Mouse (Mus musculus) hindbrain, embryonic 15.5 days (tissue): Measurements from ENCODE around the gene Fam213a. TPM values are rescaled to one million over a fixed set of nuclear protein-coding genes. Genes with fewer than 3 reads are reported as not detected.

Experiments used
- ATAC-seq: fragments of 200-750 bp; cut with Nextera tagmentation; 2 replicates; pipeline ENCODE4 v1.8.0; 2017; ENCODE audit warnings: low read depth, moderate number of reproducible peaks, moderate TSS enrichment; ENCODE audit not compliant: low FRiP score
- H3K27ac ChIP-seq: fragments of 300-500 bp; sonication (generic); replicated peaks from 2 replicates; pipeline ENCODE4 v1.5.1; 2015; ENCODE audit warnings: mild to moderate bottlenecking, inconsistent platforms
- H3K27me3 ChIP-seq: fragments of 300-500 bp; sonication (generic); 2 replicates; pipeline ENCODE4 v1.6.1; 2015; ENCODE audit warnings: control low read depth, inconsistent platforms
- H3K36me3 ChIP-seq: fragments of 300-500 bp; sonication (generic); 2 replicates; pipeline ENCODE4 v1.6.1; 2015; ENCODE audit warnings: control low read depth, inconsistent platforms
- H3K4me1 ChIP-seq: fragments of 300-500 bp; sonication (generic); replicated peaks from 2 replicates; pipeline ENCODE4 v1.6.1; 2015; ENCODE audit warnings: control low read depth, inconsistent platforms
- H3K4me2 ChIP-seq: fragments of 300-500 bp; sonication (generic); 2 replicates; pipeline ENCODE4 v1.6.1; 2015; ENCODE audit warnings: moderate library complexity, mild to moderate bottlenecking, inconsistent platforms
- H3K4me3 ChIP-seq: fragments of 300-500 bp; sonication (generic); 2 replicates; pipeline ENCODE4 v1.5.1; 2015; ENCODE audit warnings: mild to moderate bottlenecking, inconsistent platforms
- H3K9ac ChIP-seq: fragments of 300-500 bp; sonication (generic); 2 replicates; pipeline ENCODE4 v1.6.1; 2015; ENCODE audit warnings: inconsistent platforms
- H3K9me3 ChIP-seq: fragments of 300-500 bp; sonication (generic); 2 replicates; pipeline ENCODE4 v1.6.1; 2016; ENCODE audit warnings: control low read depth, inconsistent platforms
- WGBS: fragments of 180-500 bp; shearing (Covaris S2); methylation state at CpG from one replicate; pipeline ENCODE4 v1.1.7; 2015; 5-methylcytosine and 5-hydroxymethylcytosine counted together
- polyA plus RNA-seq: library from polyadenylated mRNA; unstranded; fragments of >200 nt; fragmentation: Nextera tagmentation; extraction: Ambion mirVana; gene quantifications from 2 replicates; pipeline ENCODE4 v1.2.1, GENCODE M21; 2015

Fam213a gene
- polyA plus RNA-seq, 1 experiment from 2014 or later, result 107 TPM

DNA sequence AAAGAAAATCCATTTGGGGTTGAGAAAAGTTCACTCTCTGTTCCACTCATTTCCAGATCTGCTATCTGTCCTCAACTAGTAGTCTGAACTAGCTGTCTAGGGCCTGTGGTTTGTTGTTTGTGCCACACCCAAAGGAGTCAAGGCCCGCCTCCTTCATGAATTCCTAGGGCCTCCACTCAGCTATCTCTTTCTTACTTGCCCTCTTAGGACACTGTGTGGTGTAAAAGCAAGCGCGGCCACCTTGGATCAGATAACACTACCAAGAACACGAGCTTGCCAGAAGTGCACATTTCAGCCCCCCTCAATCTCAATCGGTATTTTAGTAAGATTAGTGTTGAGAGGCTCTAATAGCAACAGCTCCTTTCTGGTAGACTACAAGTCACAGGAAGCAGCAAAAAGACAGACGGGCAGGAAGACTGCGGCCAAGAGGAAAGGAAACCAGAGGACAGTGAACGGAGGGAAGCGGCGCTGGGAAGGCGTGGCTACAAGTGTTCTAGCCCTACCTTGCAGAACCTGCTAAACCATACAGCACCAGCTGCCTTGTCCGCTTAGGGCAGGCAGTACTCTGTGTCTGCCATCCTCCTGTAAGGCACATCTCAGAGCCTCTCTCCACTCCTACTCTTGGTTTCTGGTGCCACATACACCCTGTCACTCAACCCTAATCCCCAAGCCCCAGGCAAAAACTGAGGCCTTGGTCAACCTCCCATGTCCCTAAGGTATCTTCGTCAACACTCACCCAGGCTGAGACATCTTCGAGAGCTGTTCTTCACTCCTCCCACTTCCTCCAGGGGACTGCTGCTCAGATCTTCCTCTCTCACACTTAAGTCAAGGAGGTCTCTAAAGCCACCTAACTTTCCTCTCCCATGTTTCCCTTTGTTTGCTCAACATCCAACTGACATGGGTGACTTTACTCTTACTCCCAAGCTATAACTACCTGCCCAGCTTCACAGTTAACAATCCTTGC is 65.9 kb downstream of the Fam213a start:
- ATAC-seq, result no peak
- Histone ChIP-seq H3K4me1 (peaks cover 24% of the 10 kb centered on the region), H3K4me3 (no peak overlapping the region), H3K36me3 (no peaks in the 10 kb centered on the region), H3K9me3 (no peaks in the 10 kb centered on the region), H3K9ac (no peak overlapping the region), H3K27me3 (no peaks in the 10 kb centered on the region), H3K27ac (no peak overlapping the region), H3K4me2 (no peak overlapping the region)
- WGBS, result 86% methylated on average over 14 of the region's 14 CpGs

DNA sequence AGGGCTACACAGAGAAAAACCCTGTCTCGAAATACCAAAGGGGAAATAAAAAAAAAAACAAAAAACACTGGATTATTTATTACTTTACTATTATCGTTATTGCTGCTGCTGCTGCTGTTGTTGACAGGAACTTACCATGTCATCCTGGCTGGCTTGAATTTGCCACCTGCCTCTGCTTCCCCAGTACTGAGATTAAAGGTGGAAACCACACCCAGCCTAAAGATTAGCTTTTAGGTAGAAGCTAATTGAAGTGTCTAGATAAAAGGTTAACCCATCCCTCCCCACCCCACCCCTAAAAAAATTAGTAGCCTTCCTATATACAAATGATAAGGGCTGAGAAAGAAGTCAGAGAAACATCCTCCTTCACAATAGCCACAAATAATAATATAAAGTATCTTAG is 69.8 kb downstream of the Fam213a start:
- 93% methylated on average over 2 of the region's 2 CpGs for WGBS
- H3K4me3 ChIP-seq, result no peak overlapping the region
- no peak overlapping the region for H3K4me2 ChIP-seq
- no peak overlapping the region for H3K27ac ChIP-seq
- H3K27me3 ChIP-seq, result no peaks in the 10 kb centered on the region
- no peak overlapping the region for H3K9ac ChIP-seq
- no peak for ATAC-seq
- peaks cover 2% of the 10 kb centered on the region; the same call in 1 of the 2 replicates for H3K4me1 ChIP-seq
- H3K36me3 ChIP-seq, result no peaks in the 10 kb centered on the region
- H3K9me3 ChIP-seq, result no peaks in the 10 kb centered on the region

Other genes with a start within 250 kb of the Fam213a start
- 0.56 and 1.2 TPM in 2 replicates for gene Sh2d4b, start 120.5 kb downstream of the Fam213a start, polyA plus RNA-seq
- gene Tspan14, start 47.0 kb downstream of the Fam213a start, polyA plus RNA-seq, result 61.1 and 61.7 TPM in 2 replicates
- gene Dydc2, start 55.4 kb upstream of the Fam213a start, polyA plus RNA-seq, result 1.0 and 1.5 TPM in 2 replicates
- gene Dydc1, start 59.1 kb upstream of the Fam213a start, polyA plus RNA-seq, result not detected in 2 replicates
- not detected in 2 replicates for gene Mat1a, start 91.2 kb upstream of the Fam213a start, polyA plus RNA-seq
- gene Sftpa1, start 118.0 kb upstream of the Fam213a start, polyA plus RNA-seq, result not detected in 2 replicates
- gene Mbl1, start 137.7 kb upstream of the Fam213a start, polyA plus RNA-seq, result not detected in 2 replicates
- not detected in 2 replicates for gene Sftpd, start 171.4 kb upstream of the Fam213a start, polyA plus RNA-seq